Mouse (Mus musculus): ENCODE measurements around the gene Abcd1. TPM values are rescaled to one million over a fixed set of nuclear protein-coding genes. Genes with fewer than 3 reads are reported as not detected.
"Not testable (repeated sequence)": the region's sequence is repeated elsewhere in the genome, so short reads cannot be mapped to it uniquely, and the experiment has no call there.

Gene Abcd1
- polyA plus RNA-seq, 1 experiment from 2014 or later, result 25.6 TPM

DNA sequence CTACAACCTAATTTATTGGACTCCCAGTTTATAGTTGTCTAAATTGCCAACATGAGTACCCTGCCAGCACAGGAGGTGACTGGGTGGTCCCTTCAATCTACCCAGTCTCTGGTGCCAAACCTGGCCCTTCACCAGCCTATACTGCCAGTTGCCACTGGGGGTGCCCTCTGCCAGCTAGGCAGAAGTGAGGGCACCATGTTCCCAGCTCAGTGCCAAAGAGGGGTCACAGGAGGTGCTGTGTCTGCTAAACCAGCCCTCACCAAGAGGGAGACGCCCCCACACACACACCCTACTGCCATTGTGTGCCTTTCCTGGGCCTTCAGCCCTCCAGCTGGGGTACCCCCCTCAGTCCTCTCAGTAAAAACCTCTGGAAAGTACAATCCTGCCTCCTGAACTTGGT, 21.8 kb downstream of the Abcd1 start:
- WGBS, result 56% methylated on average over 1 of the region's 1 CpGs
- no peak overlapping the region for H3K4me3 ChIP-seq (ENCODE audit: low read length)
- H3K9me3 ChIP-seq (ENCODE audit: control insufficient read depth, low read length), result no peaks in the 10 kb centered on the region
- H3K9ac ChIP-seq (ENCODE audit: low read depth, low read length), result no peak overlapping the region
- no peaks in the 10 kb centered on the region; the same call in 1 of the 2 replicates for H3K27me3 ChIP-seq (replicated peaks; ENCODE audit: control insufficient read depth, insufficient read depth, low read length)
- no peak overlapping the region for H3K4me2 ChIP-seq (ENCODE audit: low read depth, low read length)
- H3K27ac ChIP-seq (ENCODE audit: low read length), result no peak overlapping the region
- no peaks in the 10 kb centered on the region for H3K36me3 ChIP-seq (ENCODE audit: control insufficient read depth, insufficient read depth, low read length)
- ATAC-seq, result no peak
- no peaks in the 10 kb centered on the region for H3K4me1 ChIP-seq (ENCODE audit: control insufficient read depth, insufficient read depth, low read length)

DNA sequence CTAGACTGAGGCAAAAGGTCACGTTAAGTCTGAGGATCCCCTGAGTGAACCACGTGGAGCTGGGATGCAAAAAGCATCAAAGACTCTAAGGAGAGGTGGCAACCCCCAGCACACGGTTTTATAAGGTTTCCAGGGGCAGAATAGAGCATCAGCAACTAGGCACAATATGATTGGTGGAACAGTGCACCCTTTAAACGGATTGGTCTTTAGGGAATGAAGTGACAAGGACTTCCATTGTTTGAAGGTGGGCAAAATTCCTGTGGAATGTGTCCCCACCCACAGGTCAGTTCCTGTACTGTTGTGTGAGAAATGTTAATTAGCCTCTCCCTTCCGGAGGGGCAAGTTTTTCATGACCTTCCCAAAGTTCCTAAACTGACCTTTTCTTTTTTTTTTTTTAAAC, 22.8 kb downstream of the Abcd1 start:
- no peak overlapping the region for H3K27ac ChIP-seq (ENCODE audit: low read length)
- H3K4me3 ChIP-seq (ENCODE audit: low read length), result no peak overlapping the region
- 58% methylated on average over 5 of the region's 5 CpGs for WGBS
- H3K36me3 ChIP-seq (ENCODE audit: control insufficient read depth, insufficient read depth, low read length), result no peaks in the 10 kb centered on the region
- no peaks in the 10 kb centered on the region for H3K4me1 ChIP-seq (ENCODE audit: control insufficient read depth, insufficient read depth, low read length)
- no peak for ATAC-seq
- no peaks in the 10 kb centered on the region for H3K9me3 ChIP-seq (ENCODE audit: control insufficient read depth, low read length)
- no peak overlapping the region for H3K4me2 ChIP-seq (ENCODE audit: low read depth, low read length)
- no peaks in the 10 kb centered on the region; the same call in 1 of the 2 replicates for H3K27me3 ChIP-seq (replicated peaks; ENCODE audit: control insufficient read depth, insufficient read depth, low read length)
- no peak overlapping the region for H3K9ac ChIP-seq (ENCODE audit: low read depth, low read length)

DNA sequence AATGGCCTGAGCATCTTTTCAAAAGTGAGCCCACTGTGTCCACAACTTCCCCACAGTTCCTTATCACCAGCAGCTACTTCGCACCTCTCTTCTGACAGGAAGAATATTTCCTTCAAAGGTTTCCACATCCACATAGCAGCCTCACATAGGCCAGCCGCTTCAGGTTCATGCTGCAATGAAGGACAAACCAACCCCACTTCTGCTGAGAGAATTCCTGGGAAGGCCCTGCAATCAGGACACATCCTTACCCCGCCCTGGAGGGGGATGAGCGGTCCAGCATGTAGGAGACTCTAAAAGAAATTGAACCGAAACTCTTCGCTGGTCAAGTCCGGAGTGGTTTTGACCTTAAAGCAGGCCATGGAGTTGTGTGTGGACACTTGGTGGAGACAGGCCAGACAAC, 23.4 kb downstream of the Abcd1 start:
- H3K4me3 ChIP-seq (ENCODE audit: low read length); H3K4me1 ChIP-seq (ENCODE audit: control insufficient read depth, insufficient read depth, low read length); H3K27me3 ChIP-seq (replicated peaks; ENCODE audit: control insufficient read depth, insufficient read depth, low read length); H3K36me3 ChIP-seq (ENCODE audit: control insufficient read depth, insufficient read depth, low read length); H3K4me2 ChIP-seq (ENCODE audit: low read depth, low read length); H3K9ac ChIP-seq (ENCODE audit: low read depth, low read length); H3K9me3 ChIP-seq (ENCODE audit: control insufficient read depth, low read length); ATAC-seq; H3K27ac ChIP-seq (ENCODE audit: low read length): not testable (repeated sequence)
- 96% methylated on average over 7 of the region's 7 CpGs for WGBS

DNA sequence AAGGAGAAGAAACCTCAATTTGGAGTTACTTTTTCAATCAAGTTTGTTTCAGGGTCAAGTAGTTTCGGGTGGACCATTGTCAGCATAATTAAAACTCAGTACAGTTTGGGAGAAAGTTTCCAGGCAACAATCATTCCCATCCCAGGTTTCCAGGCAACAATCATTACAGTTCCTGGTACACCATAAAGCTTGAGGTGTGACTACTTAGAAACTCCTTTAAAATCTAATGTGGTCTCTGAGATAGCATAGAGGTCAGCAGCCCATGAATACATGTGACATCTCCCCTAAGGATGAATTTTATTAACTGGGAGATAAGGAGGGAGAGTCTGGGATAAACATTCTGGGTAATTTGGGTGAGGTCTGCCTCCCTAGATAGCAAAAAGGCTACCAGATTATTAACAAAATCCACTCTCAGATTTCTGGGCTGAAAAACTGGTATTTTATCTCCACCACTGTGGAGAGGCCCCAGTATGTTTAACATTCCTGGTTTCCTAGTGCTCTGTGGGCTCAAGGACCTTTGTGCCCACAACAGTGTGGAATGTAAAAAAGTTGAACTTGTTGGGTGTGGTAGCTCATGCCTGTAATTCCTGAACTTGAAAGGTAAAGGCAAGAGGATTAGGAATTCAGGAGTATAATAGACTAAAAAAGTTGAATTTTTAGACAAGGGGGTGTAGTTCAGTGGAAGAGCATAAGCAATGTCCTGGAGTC, 28.5 kb downstream of the Abcd1 start:
- 52% methylated on average over 1 of the region's 1 CpGs for WGBS
- no peak overlapping the region for H3K9ac ChIP-seq (ENCODE audit: low read depth, low read length)
- H3K4me2 ChIP-seq (ENCODE audit: low read depth, low read length), result no peak overlapping the region
- H3K9me3 ChIP-seq (ENCODE audit: control insufficient read depth, low read length), result no peaks in the 10 kb centered on the region
- H3K27me3 ChIP-seq (replicated peaks; ENCODE audit: control insufficient read depth, insufficient read depth, low read length), result no peaks in the 10 kb centered on the region
- ATAC-seq, result peak; percentile 85
- no peaks in the 10 kb centered on the region for H3K36me3 ChIP-seq (ENCODE audit: control insufficient read depth, insufficient read depth, low read length)
- no peak overlapping the region for H3K4me3 ChIP-seq (ENCODE audit: low read length)
- H3K4me1 ChIP-seq (ENCODE audit: control insufficient read depth, insufficient read depth, low read length), result no peaks in the 10 kb centered on the region
- H3K27ac ChIP-seq (ENCODE audit: low read length), result no peak overlapping the region

DNA sequence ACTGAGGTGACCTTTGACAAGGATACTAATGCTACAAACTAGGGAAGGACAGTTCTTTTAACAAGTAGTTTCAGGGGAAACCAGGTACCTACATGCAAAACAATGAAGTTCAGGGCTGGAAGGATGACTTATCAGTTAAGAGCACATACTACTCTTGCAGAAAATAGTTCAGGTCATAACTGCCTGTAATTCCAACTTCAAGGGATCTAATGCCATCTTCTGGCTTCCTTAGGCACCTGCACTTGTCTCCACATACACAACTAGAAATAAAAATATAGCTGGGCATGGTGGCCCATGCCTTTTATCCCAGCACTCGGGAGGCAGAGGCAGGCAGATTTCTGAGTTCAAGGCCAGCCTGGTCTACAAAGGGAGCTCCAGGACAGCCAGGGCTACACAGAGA, 32.6 kb downstream of the Abcd1 start:
- no peak overlapping the region for H3K9ac ChIP-seq (ENCODE audit: low read depth, low read length)
- no peak overlapping the region for H3K4me3 ChIP-seq (ENCODE audit: low read length)
- WGBS, result 94% methylated on average over 1 of the region's 1 CpGs
- H3K27me3 ChIP-seq (replicated peaks; ENCODE audit: control insufficient read depth, insufficient read depth, low read length), result no peaks in the 10 kb centered on the region
- no peaks in the 10 kb centered on the region for H3K9me3 ChIP-seq (ENCODE audit: control insufficient read depth, low read length)
- no peak overlapping the region for H3K27ac ChIP-seq (ENCODE audit: low read length)
- H3K4me2 ChIP-seq (ENCODE audit: low read depth, low read length), result no peak overlapping the region
- no peaks in the 10 kb centered on the region for H3K36me3 ChIP-seq (ENCODE audit: control insufficient read depth, insufficient read depth, low read length)
- no peak for ATAC-seq
- H3K4me1 ChIP-seq (ENCODE audit: control insufficient read depth, insufficient read depth, low read length), result no peaks in the 10 kb centered on the region

DNA sequence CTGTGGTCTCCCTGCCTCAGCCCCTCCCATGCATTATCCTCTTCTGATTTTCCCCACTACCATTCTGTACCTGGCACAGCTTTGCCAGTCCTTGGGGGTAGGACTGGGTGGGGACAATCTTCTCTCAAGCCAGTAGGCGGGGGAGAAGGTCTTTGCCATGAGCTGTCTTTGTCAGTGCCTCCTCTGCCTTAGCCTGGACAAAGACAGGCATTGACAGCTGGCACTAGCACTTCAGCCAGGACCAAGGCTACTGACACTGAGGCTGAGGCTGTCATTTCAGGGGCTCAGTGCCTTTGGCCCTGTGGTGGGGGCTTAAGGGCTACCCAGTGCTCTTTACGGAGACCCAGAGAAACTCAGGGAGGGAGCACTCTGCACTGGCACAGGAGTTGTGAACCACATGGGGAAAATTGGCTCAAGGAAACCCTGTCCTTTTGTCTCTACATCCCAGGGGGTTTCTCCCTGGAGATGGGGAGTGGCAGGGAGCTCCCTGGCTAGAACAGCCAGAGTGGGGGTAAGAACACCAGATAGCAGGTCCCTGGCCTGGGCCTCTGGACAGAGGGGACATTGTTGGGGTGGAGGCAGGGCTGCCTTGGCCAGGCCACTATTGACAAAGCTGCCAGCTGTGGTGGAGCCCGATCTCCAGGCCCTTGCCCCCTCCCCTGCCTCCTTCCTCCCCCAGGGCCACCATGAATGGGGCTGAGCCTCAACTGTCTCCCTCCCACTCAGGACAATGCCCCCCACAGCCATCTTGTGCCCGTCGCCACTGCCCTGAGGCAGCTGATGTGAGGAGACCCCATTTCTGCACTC, 40.1 kb downstream of the Abcd1 start, which contains the start of gene Plxnb3:
Plxnb3 (plus strand) TSS at position 757 of the 807 bp plus-strand sequence.
- Histone ChIP-seq H3K36me3 (ENCODE audit: control insufficient read depth, insufficient read depth, low read length) (no peaks in the 10 kb centered on the region), H3K4me2 (ENCODE audit: low read depth, low read length) (no peak within 1 kb of the TSS), H3K9me3 (ENCODE audit: control insufficient read depth, low read length) (no peaks in the 10 kb centered on the region), H3K27ac (ENCODE audit: low read length) (no peak within 1 kb of the TSS), H3K27me3 (replicated peaks; ENCODE audit: control insufficient read depth, insufficient read depth, low read length) (no peaks in the 10 kb centered on the region; the same call in 1 of the 2 replicates), H3K4me3 (ENCODE audit: low read length) (no peak within 1 kb of the TSS), H3K4me1 (ENCODE audit: control insufficient read depth, insufficient read depth, low read length) (no peaks in the 10 kb centered on the region), H3K9ac (ENCODE audit: low read depth, low read length) (no peak within 1 kb of the TSS)
- WGBS, result 64% methylated on average over 5 of the region's 5 CpGs
- ATAC-seq, result no peak

DNA sequence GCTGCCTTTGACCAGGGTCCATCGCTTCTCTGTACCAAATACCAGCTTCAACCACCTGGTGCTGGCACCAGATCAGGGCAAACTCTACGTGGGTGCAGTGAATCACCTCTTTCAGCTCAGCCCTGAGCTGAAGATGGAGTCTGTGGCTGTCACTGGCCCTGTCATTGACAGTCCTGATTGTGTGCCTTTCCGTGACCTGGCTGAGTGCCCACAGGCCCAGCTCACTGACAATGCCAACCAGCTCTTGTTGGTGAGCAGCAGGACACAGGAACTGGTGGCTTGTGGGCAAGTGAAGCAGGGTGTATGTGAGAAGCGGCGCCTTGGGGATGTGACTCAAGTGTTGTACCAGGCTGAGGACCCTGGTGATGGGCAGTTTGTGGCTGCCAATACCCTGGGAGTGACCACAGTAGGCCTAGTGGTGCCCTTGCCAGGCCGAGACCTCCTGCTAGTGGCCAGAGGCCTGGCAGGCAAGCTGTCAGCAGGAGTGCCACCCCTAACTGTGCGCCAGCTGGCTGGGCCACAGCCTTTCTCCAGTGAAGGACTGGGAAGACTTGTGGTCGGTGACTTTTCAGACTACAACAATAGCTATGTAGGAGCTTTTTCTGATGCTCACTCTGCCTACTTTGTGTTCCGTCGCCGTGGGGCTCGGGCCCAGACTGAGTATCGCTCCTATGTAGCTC, 42.4 kb downstream of the Abcd1 start:
- no peaks in the 10 kb centered on the region; the same call in 1 of the 2 replicates for H3K27me3 ChIP-seq (replicated peaks; ENCODE audit: control insufficient read depth, insufficient read depth, low read length)
- ATAC-seq, result no peak
- H3K9ac ChIP-seq (ENCODE audit: low read depth, low read length), result no peak overlapping the region
- no peaks in the 10 kb centered on the region for H3K36me3 ChIP-seq (ENCODE audit: control insufficient read depth, insufficient read depth, low read length)
- H3K4me1 ChIP-seq (ENCODE audit: control insufficient read depth, insufficient read depth, low read length), result no peaks in the 10 kb centered on the region
- no peak overlapping the region for H3K27ac ChIP-seq (ENCODE audit: low read length)
- H3K4me3 ChIP-seq (ENCODE audit: low read length), result no peak overlapping the region
- no peaks in the 10 kb centered on the region for H3K9me3 ChIP-seq (ENCODE audit: control insufficient read depth, low read length)
- no peak overlapping the region for H3K4me2 ChIP-seq (ENCODE audit: low read depth, low read length)
- 84% methylated on average over 13 of the region's 13 CpGs for WGBS

DNA sequence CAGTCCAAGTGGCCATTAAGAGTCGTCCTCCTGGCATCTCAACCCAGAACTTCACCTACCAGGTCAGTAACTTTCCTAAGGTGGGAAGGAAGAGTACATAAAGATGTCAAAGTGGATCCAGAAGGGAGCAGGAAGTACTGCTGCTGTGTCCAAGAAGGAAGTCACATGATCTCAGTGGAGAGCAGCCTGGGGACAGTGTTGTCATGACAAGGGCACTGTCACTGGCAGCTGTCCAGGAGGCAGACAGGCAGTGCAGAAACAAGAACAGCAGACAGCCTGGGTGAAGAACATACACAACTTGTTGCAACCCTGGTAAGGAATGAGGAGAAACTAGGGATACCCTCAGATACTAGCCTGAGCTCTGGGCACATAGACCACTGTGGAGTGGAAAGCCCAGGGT, 48.9 kb downstream of the Abcd1 start:
- ATAC-seq, result no peak
- H3K4me2 ChIP-seq (ENCODE audit: low read depth, low read length), result no peak overlapping the region
- WGBS, result 81% methylated on average over 1 of the region's 1 CpGs
- no peak overlapping the region for H3K9ac ChIP-seq (ENCODE audit: low read depth, low read length)
- H3K27ac ChIP-seq (ENCODE audit: low read length), result no peak overlapping the region
- no peaks in the 10 kb centered on the region for H3K9me3 ChIP-seq (ENCODE audit: control insufficient read depth, low read length)
- H3K4me3 ChIP-seq (ENCODE audit: low read length), result no peak overlapping the region
- H3K4me1 ChIP-seq (ENCODE audit: control insufficient read depth, insufficient read depth, low read length), result no peaks in the 10 kb centered on the region
- no peaks in the 10 kb centered on the region for H3K27me3 ChIP-seq (replicated peaks; ENCODE audit: control insufficient read depth, insufficient read depth, low read length)
- no peaks in the 10 kb centered on the region for H3K36me3 ChIP-seq (ENCODE audit: control insufficient read depth, insufficient read depth, low read length)

DNA sequence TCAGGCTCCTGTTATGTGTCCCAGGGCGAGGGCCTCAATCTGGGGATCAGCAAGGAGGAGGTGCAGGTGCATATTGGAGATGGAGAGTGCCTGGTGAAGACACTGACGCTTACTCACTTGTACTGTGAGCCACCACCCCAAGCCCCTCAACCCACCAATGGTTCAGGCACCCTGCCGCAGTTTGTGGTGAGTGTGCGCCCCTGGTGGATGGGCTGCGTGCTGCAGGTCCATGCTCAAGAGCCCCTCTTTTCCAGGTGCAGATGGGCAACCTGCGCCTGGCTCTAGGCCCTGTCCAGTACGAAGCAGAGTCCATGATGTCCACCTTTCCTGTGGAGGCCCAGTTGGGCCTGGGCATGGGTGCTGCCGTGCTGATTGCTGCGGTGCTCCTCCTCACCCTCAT, 50.9 kb downstream of the Abcd1 start:
- Histone ChIP-seq H3K9me3 (ENCODE audit: control insufficient read depth, low read length) (no peaks in the 10 kb centered on the region), H3K27me3 (replicated peaks; ENCODE audit: control insufficient read depth, insufficient read depth, low read length) (no peaks in the 10 kb centered on the region), H3K4me3 (ENCODE audit: low read length) (no peak overlapping the region), H3K27ac (ENCODE audit: low read length) (no peak overlapping the region), H3K9ac (ENCODE audit: low read depth, low read length) (no peak overlapping the region), H3K36me3 (ENCODE audit: control insufficient read depth, insufficient read depth, low read length) (no peaks in the 10 kb centered on the region), H3K4me1 (ENCODE audit: control insufficient read depth, insufficient read depth, low read length) (no peaks in the 10 kb centered on the region), H3K4me2 (ENCODE audit: low read depth, low read length) (no peak overlapping the region)
- 56% methylated on average over 9 of the region's 9 CpGs for WGBS
- no peak for ATAC-seq

All from intestine, embryonic 16.5 days (tissue).